Mouse (Mus musculus) small intestine, adult 2 months (tissue): ENCODE data around the gene Eya4.

ENCODE experiments used
- CTCF ChIP-seq: fragments of 200-500 bp; IDR thresholded peaks from 2 replicates; pipeline ENCODE4 v1.5.1; 2012; ENCODE audit warnings: low read depth, mild to moderate bottlenecking, control low read depth, inconsistent platforms, low read length, moderate library complexity, mixed read lengths; ENCODE audit not compliant: insufficient replicate concordance, insufficient read length; ENCODE audit errors: extremely low read depth
- POLR2A ChIP-seq: fragments of 200-500 bp; IDR thresholded peaks from 2 replicates; pipeline ENCODE4 v1.6.1; 2012; ENCODE audit warnings: low read depth, mild to moderate bottlenecking, control low read depth, inconsistent platforms, low read length, moderate library complexity

- TF ChIP-seq CTCF, result no peak
- TF ChIP-seq POLR2A, result no peak
Observed at GRCm38 (mm10) chr10:23223336-23223735, 127.2 kb downstream of the Eya4 start.
